Mouse (Mus musculus) erythroblast, adult 5-6 weeks (primary cell): ENCODE results near the gene Adipor2. TPM values are rescaled to one million over a fixed set of nuclear protein-coding genes. Genes with fewer than 3 reads are reported as not detected.
A peak's percentile ranks its signal among the peaks of the same experiment; 100 is the strongest.
"Not testable (repeated sequence)": the region's sequence is repeated elsewhere in the genome, so short reads cannot be mapped to it uniquely, and the experiment has no call there.

Source experiments
- ATAC-seq: replicated peaks from 2 replicates; pipeline ENCODE4 v1.8.0; 2016; ENCODE audit warnings: moderate number of reproducible peaks, mild to moderate bottlenecking, moderate TSS enrichment, inconsistent platforms; ENCODE audit not compliant: poor library complexity, low FRiP score, severe bottlenecking
- total RNA-seq, 2 experiments: library from RNA; stranded (forward) in 1 of 2; stranded (reverse) in 1 of 2; fragments of 150-400 nt in 1 of 2; fragments of 200-764, 138-1000 nt in 1 of 2; gene quantifications; 2 replicates each; pipeline versions ENCODE4 v1.2.3 to v1.2.4; 2015 to 2017; ENCODE audit warnings: low replicate concordance in 2 of 2

The Adipor2 gene
- total RNA-seq, 2 experiments from 2014 or later = 29.2 to 35.7 TPM

DNA sequence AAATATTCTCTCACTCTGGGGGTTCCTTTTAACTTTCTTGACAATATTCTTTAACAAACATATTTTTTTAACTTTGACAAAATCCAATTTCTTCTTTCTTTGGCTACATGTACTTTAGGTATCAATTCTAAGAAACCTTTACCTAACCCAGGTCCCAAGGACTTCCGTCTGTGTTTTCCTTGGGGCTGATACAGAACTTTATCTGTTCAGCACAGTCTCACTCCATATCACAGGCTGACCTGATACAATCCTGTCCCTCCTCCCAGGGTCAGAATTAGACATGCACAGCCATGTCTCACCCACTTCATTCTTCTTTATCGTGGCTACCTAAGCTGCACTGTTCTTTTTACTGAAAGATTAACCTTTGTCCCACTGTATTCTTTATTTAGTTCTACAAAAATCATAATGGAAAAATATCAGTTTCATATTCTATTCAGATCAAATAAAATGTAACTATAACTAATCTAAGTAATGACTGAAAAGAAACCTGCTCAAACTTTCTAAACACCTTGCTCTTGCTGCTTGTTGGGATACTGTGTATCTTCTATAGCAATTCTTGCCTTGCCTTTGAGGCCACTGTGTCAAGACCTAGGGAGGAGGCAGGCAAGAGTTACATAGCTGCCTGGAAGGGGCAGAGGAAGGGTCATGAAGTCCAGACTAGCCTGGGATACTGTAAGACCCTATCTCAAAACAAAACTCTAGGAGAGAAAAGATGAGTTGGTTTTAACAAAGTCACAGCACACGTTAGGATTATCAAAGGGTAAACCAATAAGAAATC lies 56.4 kb downstream of the Adipor2 start:
- peak; percentile 66; the same call in 1 of the 2 replicates for ATAC-seq

DNA sequence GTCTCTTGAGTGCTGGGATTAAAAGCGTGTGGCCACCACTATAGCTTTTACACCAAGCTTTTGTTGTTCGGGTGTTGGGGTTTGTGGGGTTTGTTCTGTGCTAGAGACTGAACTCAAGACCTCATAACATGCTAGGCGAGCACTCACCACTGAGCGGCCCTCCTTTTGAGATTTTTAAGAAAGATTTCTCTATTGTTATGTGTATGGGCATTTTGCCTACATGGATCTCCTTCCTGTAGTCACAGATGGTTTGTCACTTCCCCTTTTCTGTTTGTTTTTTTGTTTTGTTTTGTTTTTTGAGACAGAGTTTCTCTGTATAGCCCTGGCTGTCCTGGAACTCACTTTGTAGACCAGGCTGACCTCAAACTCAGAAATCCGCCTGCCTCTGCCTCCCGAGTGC lies 57.3 kb downstream of the Adipor2 start:
- ATAC-seq = not testable (repeated sequence)

DNA sequence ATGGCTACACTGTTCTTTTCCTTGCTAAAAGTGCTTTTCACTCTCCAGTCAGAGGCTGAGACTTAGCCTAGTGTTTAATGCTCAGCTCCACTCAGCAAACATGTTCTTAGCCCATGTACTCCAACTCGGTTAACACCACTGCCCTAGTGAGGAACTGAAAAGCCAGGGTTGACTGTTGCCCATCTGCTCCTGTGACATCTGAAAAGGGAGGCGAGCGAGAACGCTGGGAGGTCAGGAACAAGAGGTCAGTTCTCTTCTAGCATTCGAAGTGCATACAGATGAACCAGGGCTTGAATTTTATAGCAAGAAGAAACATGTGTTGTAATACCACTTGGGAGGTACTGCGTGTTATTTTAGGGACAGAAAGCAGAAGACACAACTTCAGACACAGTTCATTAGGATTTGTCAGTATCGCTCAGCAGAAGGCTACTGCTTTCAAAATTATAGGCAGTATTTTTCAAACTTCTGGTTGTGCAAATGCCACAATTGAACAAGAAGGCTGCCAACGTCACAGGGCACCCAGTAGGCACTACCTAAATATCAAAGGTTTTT lies 59.4 kb downstream of the Adipor2 start:
- ATAC-seq = no peak

DNA sequence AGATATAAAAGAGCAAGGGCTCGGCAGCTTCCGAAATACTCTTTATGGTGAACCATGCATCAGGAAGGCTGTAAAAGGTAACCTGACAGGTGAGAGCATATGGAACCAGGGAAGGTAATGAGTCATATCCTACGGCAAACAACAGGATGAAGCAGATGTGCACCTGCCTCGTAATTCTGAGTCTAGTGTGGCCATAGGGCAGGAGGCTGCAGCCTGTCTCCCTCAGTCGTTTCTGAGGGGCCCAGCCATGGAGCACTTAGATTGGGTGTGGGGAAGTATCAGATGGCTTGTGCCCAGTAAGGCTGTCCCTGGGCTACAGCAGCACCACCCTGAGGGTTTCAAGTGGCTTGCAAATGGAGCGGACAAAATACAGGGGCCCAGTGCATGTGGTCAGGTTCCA lies 65.0 kb downstream of the Adipor2 start:
- ATAC-seq = no peak

DNA sequence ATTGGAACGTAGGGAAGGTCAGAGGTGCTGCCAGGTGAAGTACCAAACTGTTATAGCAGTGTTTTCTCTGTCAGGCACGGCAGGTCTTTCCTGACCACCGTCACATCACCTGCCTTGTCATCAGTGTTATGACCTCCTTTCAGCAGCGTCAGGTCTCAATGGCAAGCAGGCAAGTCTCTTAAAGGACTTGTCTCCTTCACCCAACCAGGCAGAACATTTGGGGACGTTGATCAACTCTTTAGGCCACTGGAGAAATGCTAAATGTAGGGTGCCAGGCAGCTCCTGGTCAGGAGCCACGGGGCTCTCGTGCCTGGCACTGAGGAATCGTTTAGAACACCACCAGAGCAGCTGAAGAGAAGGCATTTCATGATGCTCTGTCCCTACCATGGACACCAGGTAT lies 65.8 kb downstream of the Adipor2 start:
- no peak for ATAC-seq

DNA sequence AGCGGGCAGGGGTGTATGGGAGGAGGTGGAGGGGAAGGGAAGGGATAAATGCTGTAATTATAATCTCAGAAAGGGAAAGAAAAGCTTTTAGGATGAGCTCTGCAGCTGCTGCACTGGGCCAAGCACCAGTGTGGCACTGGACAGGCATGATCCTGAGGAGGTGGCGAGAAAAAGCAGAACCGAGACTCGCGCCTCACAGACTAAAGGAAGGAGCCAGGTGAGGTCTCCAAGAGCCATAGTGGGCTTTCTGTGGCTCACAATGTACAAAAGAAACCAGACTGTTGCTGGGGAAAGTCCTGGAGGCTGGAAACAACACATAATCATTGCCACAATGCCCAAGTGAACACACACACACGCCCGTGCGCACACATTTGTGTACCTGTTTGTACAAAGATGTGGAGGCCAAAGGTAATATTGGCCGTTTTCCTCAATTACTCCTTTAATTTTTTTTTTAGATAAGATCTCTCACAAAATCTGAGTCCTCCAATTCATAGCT lies 66.8 kb downstream of the Adipor2 start:
- ATAC-seq = no peak

DNA sequence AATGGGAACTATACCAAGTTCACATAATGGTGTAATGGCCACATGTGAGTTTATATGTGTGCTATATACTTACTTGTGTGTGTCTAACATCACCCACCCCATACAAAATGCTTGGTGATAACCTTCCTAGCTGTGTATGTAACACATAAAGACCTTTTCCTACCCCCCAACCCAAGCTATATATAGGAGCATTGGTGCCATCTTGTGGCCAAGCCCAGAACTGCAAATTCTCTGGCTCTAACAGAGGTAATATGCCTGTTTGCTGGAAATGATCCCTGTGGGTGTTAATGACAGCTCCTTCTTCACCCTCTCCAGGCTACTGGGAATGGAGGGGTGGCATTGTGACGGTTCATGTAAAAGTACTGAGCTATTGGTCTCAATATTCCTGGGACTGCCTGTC lies 69.3 kb downstream of the Adipor2 start:
- no peak for ATAC-seq

DNA sequence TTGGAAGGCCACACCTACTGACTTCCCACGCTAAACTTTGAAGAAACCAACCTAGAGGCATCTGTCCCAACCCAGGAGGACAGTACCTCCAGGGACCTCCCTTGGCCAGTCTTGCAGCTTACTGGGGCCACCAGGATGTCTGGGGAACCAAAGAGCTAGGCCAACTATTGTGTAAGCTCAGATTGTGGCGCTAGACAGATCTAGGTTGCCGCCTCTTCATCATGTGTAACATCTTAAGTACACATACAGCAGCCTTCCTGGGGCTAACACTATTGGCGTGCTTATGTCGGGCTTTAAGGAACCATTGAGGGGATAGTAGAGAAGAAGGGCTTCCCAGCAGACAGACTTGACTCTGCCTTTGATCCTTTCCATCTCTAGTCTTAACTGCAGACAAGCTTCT lies 69.7 kb downstream of the Adipor2 start:
- no peak for ATAC-seq

DNA sequence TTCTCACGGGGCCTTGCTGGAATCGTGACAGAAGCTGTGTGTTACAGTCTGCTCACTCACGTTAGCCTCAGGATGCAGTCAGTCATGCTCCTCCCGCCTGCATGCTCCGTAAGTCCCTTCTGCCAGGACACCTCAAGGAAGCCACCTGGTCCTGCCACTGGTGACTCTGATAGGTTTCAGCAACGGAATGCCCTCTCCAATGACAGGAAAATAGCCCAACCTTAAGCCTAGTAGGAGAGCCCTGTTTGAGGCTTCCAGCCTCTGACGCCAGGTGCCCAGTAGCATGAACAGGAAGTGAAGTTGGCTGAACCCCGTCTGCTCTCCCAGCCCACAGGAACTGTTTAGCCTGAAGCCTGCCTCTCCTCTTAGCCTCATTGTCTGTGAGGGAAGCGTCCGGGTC lies 71.2 kb downstream of the Adipor2 start:
- no peak for ATAC-seq

DNA sequence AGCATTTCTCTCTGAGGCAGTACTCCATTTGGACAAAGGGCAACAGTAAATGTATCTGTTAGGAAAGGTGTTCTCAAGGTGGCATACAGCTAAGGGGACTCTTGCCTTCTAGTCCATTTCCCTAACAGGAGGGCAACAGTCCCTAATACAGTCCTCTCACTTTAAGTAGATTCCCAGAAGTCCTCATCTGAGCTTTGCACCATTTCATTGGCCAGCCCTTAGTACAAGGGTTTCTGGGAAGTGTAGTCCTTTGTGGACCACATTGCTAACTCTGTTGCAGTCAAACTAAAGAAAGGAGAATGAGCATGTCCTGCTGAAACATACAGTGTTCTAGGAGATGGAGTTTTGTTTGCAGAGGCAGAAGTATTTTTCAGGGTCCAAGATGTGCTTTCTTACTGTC lies 76.1 kb downstream of the Adipor2 start:
- no peak for ATAC-seq

DNA sequence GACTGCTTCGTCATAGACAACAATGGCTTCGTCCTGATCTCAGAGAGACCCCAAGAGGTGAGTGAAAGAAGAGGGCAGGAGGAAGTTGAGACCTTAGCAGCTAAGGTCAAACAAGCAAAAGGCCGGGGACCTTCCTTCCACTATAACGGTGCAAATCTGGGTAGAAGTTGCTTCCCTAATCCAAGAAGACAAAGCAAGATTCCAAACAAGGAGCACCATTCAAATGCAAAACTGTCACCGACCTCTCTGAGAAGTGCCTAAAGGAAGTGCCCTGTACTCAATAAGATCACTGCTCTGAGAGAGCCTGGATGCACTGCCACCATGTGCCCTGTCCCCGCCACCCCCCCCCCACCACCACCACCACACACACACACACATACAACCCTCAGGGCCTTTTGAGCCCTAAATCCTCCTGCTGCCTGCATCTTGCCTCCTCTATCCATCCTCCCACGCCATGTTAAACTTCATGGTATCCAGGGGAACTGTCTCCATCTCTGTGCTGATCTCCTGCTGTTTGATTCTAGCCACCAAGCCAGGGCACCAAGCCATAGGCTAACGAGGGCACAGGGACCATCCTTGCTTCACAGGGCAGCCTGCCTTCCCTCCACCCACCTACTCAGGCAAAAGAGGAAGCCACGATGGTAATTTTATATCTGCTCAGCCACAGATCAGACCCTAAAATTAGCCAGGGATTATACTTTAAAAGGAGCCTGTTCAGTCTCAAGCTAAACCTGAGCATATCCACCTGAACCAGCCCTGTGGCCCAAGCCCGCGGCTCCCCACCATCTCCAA lies 79.2 kb downstream of the Adipor2 start:
- no peak for ATAC-seq

DNA sequence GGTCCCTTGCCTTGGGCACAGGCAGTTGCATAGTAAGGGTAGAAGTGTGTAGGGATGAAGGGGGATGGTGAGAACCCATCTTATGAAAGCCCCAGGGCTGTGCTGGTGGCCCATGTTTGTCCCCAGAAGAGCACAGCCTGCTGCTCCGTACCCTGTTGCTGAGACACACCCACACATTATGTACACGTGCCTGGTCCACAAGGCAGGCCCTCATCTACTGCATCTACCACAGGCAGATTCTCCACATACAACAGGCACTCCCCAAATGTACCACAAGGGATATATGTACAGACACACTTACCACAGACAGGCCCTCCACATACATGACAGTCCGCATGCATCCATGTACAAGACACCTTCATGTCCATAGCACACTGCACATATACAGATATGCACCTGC lies 80.2 kb downstream of the Adipor2 start:
- ATAC-seq = no peak

DNA sequence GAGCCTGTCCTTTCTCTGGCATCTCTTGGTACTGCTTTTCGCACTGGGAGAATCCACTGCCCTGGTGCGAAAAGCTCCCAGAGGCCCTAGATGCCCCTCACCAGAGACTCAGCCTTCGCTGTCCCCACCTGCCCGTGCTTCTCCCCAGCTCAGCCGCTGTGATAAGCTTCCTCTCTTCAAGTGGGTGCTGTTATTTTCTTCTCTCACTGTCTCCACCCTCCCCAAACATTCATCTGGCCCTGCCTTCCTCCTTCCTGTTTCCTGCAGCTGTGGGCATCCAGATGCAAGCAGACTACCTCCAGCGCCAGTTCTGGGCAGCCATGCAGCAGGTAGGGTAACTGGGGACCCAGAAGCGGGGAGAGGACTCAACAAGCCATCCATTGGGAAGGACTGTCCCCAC lies 81.4 kb downstream of the Adipor2 start:
- no peak for ATAC-seq

DNA sequence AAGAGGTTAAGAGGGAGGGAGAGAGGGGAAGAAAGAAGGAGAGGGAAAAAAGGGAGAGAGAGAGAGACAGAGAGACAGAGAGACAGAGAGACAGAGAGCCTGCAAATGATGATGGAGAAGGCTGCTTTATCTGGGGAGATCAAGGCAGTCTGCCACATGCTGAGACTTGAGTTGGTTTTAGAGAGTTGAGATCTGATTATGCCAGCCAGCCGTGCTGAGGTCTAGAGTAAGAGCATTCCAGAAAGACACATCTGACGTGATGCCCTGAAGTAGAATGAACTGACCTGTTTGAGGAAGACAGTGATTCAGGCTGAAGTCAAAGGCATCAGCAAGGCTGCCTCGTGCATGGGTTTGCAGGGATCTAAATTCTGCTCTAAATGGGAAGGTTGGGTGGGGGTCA lies 83.7 kb downstream of the Adipor2 start:
- no peak for ATAC-seq

DNA sequence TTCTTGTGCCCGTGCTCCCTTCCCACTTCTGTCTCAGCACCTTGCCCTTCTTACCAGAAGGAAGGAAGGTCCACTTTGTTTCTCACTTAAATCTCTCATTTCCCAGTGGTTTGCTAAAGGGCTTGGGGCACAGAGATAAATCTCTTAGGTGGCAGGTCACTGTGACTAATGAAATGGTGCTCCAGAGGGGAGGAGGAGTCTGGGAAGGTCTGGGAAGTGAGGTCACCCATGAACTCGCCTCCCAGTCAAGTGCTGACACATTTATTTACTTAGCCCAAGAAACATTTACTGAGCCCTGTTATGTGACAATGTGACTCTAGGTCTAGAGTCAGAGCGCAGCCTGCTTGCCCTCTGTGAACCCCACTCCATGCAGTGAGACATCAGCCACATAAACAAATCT lies 84.3 kb downstream of the Adipor2 start:
- ATAC-seq = no peak

DNA sequence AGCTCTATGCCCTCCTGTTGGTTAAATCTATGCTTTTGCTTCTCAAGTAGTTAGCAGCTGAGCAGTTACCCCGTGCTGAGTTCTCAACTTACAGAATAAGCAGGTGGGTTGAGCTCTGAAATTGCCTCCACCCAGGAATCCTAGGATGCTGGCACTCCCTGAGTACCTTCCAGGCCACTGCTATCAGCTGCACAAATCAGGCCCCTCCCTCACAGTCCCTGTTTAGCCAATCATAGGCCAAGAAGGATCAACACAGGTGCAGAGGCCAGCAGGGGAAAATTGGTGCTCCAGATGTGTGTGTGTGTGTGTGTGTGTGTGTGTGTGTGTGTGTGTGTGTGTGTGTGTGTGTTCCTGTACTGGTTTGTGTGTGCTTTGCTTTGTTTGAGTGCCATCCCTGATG lies 85.4 kb downstream of the Adipor2 start:
- ATAC-seq = no peak

DNA sequence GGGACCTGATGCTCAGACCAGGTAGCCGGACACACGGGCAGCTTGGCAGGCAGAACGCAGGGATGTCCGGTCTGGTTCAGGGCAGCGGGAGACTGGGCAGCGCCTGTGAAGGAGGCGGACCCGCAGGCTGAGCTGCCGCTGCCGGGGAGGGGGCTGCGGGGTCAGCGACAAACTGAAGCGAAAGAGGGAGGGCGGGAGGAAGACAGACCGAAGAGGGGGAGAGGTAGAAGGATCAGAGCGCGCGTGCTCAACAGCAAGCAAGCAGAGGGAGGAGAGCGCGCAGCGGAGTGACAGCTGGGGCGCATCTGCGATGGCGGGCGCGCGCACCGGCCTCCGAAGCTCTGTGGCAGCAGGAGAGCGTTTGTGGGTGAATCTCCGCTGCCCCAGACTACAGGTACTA lies 87.0 kb downstream of the Adipor2 start, which contains the start of gene Lrtm2:
Gene Lrtm2 (minus strand): TSS at position 261 of the 400 bp plus-strand sequence.
- no peak for ATAC-seq

DNA sequence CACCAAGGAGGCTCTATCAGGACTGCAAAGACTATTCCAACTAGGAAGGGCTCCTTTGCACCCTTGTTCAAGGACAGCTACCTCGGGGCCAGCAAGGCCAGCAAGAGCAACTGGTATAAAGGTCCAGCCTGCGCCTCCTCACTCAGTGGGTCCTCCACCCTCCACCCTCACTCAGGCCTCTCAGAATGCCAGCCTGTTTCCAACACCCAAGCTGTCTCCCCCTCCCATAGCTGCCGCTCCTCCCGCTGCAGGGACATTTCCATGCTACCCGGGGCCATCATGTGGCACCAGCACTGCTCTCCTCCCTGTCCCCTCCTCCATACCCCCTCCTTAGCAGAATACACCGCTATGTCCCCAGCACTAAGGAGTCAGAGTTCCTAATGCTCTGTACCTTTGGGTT lies 87.6 kb downstream of the Adipor2 start:
- no peak for ATAC-seq

DNA sequence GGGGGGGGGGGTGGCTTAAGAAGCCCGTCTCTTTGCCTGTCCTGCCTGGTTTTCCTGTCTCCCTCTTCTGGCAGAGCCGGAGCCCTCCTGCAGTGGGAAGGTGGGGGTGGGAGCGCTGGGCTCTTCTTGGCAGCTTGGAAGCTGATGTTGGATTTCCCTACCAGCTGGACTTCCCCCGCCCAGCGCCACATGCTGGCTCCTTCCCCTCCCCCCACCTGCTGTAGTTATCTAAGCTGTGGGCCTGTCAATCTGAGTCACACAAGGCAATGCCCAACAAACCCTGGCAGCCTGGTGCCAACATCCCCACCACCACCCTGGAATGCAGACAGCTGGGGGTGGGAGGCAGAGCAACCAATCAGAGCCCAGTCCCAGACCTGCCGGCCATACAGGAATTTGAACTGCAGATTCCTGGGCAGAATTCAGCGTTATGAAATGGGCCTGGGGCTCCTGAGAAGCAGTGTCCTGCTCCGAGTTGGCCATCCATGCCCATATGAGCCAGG lies 88.2 kb downstream of the Adipor2 start:
- ATAC-seq = no peak

DNA sequence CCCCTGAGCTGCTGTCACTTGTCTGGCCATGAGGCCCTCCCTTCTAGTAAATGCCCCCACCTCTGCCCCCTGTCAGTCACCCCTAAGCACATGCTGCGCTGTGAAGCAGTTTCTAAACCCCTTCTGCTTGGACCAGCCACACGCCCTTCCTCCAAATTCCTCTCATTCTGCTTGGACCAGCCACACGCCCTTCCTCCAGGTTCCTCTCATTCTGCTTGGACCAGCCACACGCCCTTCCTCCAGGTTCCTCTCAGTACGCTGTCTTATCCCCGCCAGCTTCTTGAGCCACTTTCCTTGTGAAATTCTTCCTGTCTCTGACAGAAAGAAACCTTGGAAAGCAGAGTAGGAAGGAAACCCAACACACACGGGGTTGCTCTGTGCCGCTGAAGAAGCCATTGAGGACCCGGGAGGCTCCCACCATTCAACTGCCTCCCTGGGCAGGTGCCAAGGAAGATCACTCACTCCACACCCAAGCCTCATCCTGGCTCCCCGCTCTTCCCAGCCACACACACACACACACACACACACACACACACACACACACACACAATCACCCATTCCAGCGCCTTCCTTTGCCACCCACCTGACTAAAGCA lies 88.9 kb downstream of the Adipor2 start:
- ATAC-seq = no peak
